Mouse (Mus musculus) embryonic facial prominence, embryonic 12.5 days (tissue): ENCODE data around the gene Stk10. TPM values are rescaled to one million over a fixed set of nuclear protein-coding genes. Genes with fewer than 3 reads are reported as not detected.

Source experiments
- ATAC-seq: fragments of 200-750 bp; cut with Nextera tagmentation; 2 replicates; pipeline ENCODE4 v1.8.0; 2017; ENCODE audit not compliant: insufficient number of reproducible peaks, insufficient read depth, low FRiP score, low TSS enrichment
- H3K27ac ChIP-seq: fragments of 300-500 bp; sonication (generic); 2 replicates; pipeline ENCODE4 v1.5.1; 2016; ENCODE audit warnings: mild to moderate bottlenecking
- H3K27me3 ChIP-seq: fragments of 300-500 bp; sonication (generic); 2 replicates; pipeline ENCODE4 v1.6.1; 2016; ENCODE audit warnings: mild to moderate bottlenecking, moderate library complexity
- H3K36me3 ChIP-seq: fragments of 300-500 bp; sonication (generic); 2 replicates; pipeline ENCODE4 v1.6.1; 2016; ENCODE audit warnings: mild to moderate bottlenecking
- H3K4me1 ChIP-seq: fragments of 300-500 bp; sonication (generic); 2 replicates; pipeline ENCODE4 v1.6.1; 2016
- H3K4me2 ChIP-seq: fragments of 300-500 bp; sonication (generic); replicated peaks from 2 replicates; pipeline ENCODE4 v1.6.1; 2016; ENCODE audit warnings: mild to moderate bottlenecking, moderate library complexity
- H3K4me3 ChIP-seq: fragments of 300-500 bp; sonication (generic); 2 replicates; pipeline ENCODE4 v1.5.1; 2016; ENCODE audit warnings: mild to moderate bottlenecking
- H3K9ac ChIP-seq: fragments of 300-500 bp; sonication (generic); 2 replicates; pipeline ENCODE4 v1.6.1; 2016; ENCODE audit warnings: mild to moderate bottlenecking, moderate library complexity
- H3K9me3 ChIP-seq: fragments of 300-500 bp; sonication (generic); 2 replicates; pipeline ENCODE4 v1.6.1; 2016; ENCODE audit warnings: mild to moderate bottlenecking, moderate library complexity
- WGBS: fragments of 180-500 bp; shearing (Covaris S2); methylation state at CpG from one replicate; pipeline ENCODE4 v1.1.7; 2016; 5-methylcytosine and 5-hydroxymethylcytosine counted together
- polyA plus RNA-seq: library from polyadenylated mRNA; unstranded; fragments of >200 nt; fragmentation: Nextera tagmentation; extraction: Ambion mirVana; gene quantifications from 2 replicates; pipeline ENCODE4 v1.2.1, GENCODE M21; 2016

The Stk10 gene
- polyA plus RNA-seq, 1 experiment from 2014 or later: 3.2 TPM

DNA sequence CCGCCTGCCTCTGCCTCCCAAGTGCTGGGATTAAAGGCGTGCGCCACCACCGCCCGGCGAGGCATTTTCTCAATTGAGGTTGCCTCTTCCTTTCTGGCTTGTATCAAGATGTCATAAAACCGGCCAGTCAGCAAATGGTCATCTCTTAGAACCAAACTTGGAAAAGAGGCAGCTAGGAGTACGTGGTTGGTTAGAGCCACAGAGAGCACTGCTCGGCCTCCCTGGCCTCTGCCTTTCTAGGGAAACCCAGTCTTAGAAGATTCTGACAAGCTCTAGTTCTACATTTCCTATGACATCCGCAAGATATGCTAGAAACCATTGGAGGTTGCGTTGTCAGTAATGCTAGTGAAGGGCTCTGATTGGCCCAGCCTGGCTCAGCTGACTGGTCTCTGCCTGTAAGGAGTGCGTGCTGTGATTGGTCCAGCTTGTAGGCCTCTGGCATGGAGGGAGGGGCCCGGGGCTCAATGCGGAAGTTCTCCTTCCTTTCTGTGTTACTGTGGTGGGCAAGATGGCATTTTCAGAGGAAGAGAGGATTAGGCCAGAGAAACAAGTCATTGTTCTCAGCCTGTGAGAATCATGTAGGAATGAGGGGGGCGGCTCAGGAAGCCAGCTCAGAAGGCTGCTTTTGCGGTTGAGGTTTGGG lies 47.3 kb downstream of the Stk10 start:
- no peaks in the 10 kb centered on the region for H3K27me3 ChIP-seq
- no peaks in the 10 kb centered on the region for H3K9me3 ChIP-seq
- H3K4me2 ChIP-seq: no peak overlapping the region
- 72% methylated on average over 16 of the region's 16 CpGs for WGBS
- no peak overlapping the region for H3K27ac ChIP-seq
- H3K36me3 ChIP-seq: no peaks in the 10 kb centered on the region
- H3K4me3 ChIP-seq: no peak overlapping the region
- H3K9ac ChIP-seq: no peak overlapping the region
- 0 out of 2 replicates have a peak, but pooled peaks have one; percentile 54 for ATAC-seq
- peaks cover 8% of the 10 kb centered on the region; the same call in 1 of the 2 replicates for H3K4me1 ChIP-seq

DNA sequence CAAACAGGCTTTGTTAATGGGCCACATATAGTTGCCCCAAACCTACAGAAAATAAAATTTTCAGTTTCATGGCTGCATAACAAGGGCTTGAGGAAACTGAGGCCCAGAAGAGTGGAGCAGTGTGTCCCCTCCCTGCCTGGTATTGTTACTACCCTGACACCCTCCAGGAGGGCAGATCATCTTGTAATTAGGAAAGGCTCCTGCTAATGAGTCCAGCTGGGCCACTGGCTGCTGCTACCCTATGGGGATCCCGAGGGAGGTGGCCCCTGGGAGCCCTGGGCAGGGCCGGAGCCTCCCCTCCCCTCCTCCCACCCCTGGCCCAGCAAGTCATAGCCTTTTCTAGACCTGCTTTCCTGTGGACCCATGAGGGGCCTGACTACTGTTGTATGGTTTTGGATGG lies 47.9 kb downstream of the Stk10 start:
- no peaks in the 10 kb centered on the region for H3K9me3 ChIP-seq
- H3K36me3 ChIP-seq: no peaks in the 10 kb centered on the region
- H3K4me1 ChIP-seq: peaks cover 7% of the 10 kb centered on the region; the same call in 1 of the 2 replicates
- no peaks in the 10 kb centered on the region for H3K27me3 ChIP-seq
- H3K4me2 ChIP-seq: no peak overlapping the region
- no peak overlapping the region for H3K4me3 ChIP-seq
- no peak for ATAC-seq
- WGBS: 34% methylated on average over 2 of the region's 2 CpGs
- no peak overlapping the region for H3K27ac ChIP-seq
- no peak overlapping the region for H3K9ac ChIP-seq

DNA sequence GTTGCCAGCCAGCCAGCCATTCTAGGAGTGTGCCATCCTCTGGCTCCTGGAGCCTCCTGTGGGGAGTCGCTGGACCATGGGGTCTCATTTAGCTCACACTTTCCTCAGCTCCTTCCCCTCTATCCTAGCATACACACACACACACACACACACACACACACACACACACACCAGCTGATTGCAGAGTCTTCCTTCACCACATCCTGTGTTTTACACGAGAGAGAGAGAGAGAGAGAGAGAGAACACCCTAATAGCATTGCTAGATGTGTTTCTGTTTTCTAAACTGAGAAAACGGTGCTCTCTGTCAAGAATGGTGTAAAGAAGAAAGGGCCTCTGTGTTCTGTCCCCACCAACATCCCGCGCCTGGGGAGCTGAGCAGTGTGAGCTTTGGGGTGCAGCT lies 49.7 kb downstream of the Stk10 start:
- Histone ChIP-seq H3K4me2 (no peak overlapping the region), H3K4me1 (peaks cover 3% of the 10 kb centered on the region), H3K27ac (no peak overlapping the region), H3K9me3 (no peaks in the 10 kb centered on the region), H3K4me3 (no peak overlapping the region), H3K27me3 (no peaks in the 10 kb centered on the region), H3K36me3 (no peaks in the 10 kb centered on the region), H3K9ac (no peak overlapping the region)
- ATAC-seq: no peak
- 49% methylated on average over 5 of the region's 5 CpGs for WGBS

DNA sequence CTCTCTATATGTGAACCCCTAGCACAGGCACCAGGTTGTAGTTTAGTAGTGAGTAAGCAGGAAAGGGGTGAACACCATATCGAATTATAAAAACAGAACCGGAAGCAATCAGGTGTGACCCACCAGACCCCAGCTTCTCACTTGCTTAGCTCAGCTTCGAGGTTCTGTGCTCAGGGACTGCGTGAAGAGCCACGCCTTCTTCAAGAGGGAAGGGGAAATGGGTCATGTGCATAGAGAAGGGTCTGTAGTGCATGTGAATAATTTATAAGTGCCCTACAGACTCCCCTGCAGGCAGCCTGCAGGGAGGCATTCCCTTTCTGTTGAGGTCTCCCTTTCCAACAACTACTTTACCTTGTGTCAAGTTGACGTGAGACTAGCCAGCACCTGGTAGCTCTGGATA lies 52.9 kb downstream of the Stk10 start:
- Histone ChIP-seq H3K27ac (no peak overlapping the region), H3K4me3 (no peak overlapping the region), H3K4me2 (no peak overlapping the region), H3K4me1 (peaks cover 6% of the 10 kb centered on the region), H3K9ac (no peak overlapping the region), H3K36me3 (no peaks in the 10 kb centered on the region), H3K9me3 (no peaks in the 10 kb centered on the region), H3K27me3 (no peaks in the 10 kb centered on the region)
- 70% methylated on average over 6 of the region's 6 CpGs for WGBS
- ATAC-seq: no peak

DNA sequence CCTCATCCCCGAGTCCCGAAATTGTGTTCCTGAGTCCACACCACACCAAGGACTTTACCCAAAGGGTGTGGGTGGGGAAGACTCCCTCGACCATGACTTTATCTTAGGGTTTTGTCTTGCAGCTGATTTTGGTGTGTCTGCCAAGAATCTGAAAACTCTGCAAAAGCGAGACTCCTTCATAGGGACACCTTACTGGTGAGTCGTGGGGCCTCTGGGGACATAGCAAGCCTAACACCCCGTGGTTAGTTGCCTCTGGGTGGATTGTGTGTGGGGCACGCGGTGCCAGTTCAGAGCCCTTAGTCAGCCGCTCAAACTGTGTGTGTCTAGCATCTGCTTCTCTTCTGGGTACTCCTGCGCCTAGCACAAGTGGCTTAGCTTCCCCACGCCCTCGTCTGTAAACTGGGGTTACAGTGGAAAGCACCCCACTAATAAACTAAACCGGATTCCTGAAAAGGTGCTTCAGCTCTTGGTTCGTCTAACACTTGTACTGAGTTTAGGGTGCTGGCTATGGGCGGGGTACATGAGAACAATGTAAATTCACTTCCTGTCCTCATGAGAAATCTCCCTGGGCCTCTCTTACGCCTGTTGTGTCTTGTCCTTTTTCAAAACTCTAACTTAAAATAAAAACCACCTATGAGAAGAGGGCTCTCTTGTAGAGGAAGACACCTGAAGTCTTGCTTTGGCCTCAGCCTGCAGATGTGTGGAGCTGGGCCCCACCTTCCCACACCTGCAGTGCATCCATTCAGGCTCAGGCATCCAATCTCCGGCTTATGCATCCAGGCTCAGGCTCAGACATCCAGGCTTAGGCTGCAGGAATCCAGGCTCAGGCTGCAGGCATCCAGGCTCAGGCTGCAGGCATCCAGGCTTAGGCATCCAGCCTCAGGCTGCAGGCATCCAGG lies 54.3 kb downstream of the Stk10 start:
- H3K36me3 ChIP-seq: no peaks in the 10 kb centered on the region
- no peak overlapping the region for H3K4me3 ChIP-seq
- WGBS: 63% methylated on average over 17 of the region's 17 CpGs
- peak; percentile 30 for ATAC-seq
- H3K27ac ChIP-seq: peak overlapping the region; percentile 65; the same call in 1 of the 2 replicates
- H3K27me3 ChIP-seq: no peaks in the 10 kb centered on the region
- H3K4me1 ChIP-seq: peaks cover 6% of the 10 kb centered on the region
- H3K4me2 ChIP-seq: no peak overlapping the region
- H3K9ac ChIP-seq: 0 out of 2 replicates have a peak overlapping the region, but pooled peaks have one; percentile 30
- no peaks in the 10 kb centered on the region for H3K9me3 ChIP-seq

DNA sequence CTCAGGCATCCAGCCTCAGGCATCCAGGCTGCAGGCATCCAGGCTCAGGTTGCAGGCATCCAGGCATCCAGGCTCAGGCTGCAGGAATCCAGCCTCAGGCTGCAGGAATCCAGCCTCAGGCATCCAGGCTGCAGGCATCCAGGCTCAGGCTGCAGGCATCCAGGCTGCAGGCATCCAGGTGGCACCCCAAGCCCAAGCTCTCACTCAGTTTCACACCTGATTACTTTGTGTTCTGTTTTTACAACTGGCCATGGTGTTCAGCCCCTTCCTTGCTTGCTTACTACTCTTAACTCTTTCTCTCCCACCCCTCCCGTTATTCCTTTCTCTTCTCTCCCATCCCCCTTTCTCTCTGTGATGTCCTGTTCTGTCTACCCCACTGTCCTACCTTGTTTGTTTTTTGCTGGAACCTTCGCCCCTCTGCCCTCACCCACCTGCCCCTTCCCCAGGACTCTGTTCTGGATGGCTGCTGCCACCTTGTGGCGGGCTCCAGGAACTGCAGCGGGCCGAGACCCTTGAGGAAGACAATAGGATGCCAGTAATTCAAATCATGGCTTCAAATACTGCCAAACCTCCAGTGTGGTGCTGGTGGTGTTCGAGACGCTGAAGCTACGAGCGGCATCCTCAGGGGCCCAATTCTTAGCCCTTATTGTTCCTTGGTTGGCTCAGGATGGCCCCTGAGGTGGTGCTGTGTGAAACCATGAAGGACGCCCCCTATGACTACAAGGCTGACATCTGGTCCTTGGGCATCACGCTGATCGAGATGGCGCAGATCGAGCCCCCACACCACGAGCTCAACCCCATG lies 55.2 kb downstream of the Stk10 start:
- 0 out of 2 replicates have a peak overlapping the region, but pooled peaks have one; percentile 30 for H3K9ac ChIP-seq
- H3K27me3 ChIP-seq: no peaks in the 10 kb centered on the region
- H3K4me3 ChIP-seq: no peak overlapping the region
- peak overlapping the region; percentile 65; the same call in 1 of the 2 replicates for H3K27ac ChIP-seq
- H3K4me1 ChIP-seq: peaks cover 6% of the 10 kb centered on the region
- no peaks in the 10 kb centered on the region for H3K36me3 ChIP-seq
- 31% methylated on average over 15 of the region's 15 CpGs for WGBS
- H3K9me3 ChIP-seq: no peaks in the 10 kb centered on the region
- peak; percentile 43 for ATAC-seq
- H3K4me2 ChIP-seq: no peak overlapping the region

DNA sequence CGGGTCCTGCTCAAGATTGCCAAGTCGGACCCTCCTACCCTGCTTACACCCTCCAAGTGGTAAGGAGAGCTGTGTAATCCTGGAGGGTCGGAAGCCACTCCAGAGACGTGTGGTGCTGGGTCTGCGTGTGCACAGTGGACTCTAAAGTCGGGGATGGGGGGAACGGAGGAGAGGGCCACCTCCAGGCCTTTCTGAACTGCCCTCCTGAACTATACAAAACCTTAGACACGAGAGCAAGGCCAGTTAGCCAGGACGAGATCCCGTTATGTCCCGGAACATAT lies 55.7 kb downstream of the Stk10 start:
- H3K27ac ChIP-seq: no peak overlapping the region

DNA sequence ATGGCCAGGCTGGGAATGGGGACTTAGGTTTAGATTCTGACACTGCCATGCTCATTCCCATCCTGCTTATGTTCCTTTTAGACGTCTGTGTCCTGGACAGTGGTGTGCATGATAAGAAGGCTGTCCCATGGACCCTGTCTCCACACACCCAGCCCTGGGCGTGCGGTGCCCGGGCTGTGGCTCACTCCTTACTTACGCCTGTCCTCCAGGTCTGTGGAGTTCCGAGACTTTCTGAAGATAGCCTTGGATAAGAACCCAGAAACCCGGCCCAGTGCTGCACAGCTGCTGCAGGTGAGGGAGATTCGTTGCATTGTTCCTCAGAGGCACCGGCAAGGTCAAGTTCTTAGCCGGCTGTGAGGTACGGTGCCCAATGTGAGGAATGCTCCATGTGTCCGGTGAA lies 56.1 kb downstream of the Stk10 start:
- Histone ChIP-seq H3K4me2 (no peak overlapping the region), H3K27me3 (no peaks in the 10 kb centered on the region), H3K4me3 (no peak overlapping the region), H3K27ac (no peak overlapping the region), H3K36me3 (no peaks in the 10 kb centered on the region), H3K4me1 (peaks cover 6% of the 10 kb centered on the region), H3K9ac (no peak overlapping the region), H3K9me3 (no peaks in the 10 kb centered on the region)
- no peak for ATAC-seq
- WGBS: 86% methylated on average over 12 of the region's 12 CpGs

More for the DNA sequence above, 55.7 kb downstream of the Stk10 start:
- H3K4me1 ChIP-seq: peaks cover 6% of the 10 kb centered on the region
- no peak overlapping the region for H3K4me3 ChIP-seq
- H3K4me2 ChIP-seq: no peak overlapping the region
- no peaks in the 10 kb centered on the region for H3K9me3 ChIP-seq
- H3K36me3 ChIP-seq: no peaks in the 10 kb centered on the region
- ATAC-seq: no peak
- no peaks in the 10 kb centered on the region for H3K27me3 ChIP-seq
- WGBS: 76% methylated on average over 11 of the region's 11 CpGs
- H3K9ac ChIP-seq: no peak overlapping the region

DNA sequence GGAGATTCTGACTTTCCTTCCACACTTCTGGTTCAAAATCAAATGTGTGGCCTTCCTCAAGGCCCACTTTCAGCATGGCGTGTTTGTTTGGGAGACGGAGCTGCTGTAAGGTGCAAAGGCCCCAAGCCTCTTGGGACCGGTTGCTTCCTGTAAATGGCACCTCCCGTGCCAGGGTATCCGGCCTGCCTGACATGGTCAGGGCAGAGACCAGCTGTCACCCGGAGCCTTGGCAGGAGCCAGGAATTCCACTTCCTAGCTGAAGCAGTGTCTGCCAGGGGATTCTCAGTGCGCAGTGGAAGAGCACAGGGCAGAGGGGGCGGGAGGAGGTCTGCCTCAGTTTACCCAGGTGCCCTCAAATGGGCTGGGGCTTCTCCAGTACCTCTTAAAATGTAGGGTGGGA lies 56.7 kb downstream of the Stk10 start:
- no peak overlapping the region for H3K4me2 ChIP-seq
- no peaks in the 10 kb centered on the region for H3K36me3 ChIP-seq
- peaks cover 6% of the 10 kb centered on the region for H3K4me1 ChIP-seq
- no peaks in the 10 kb centered on the region for H3K27me3 ChIP-seq
- 90% methylated on average over 8 of the region's 8 CpGs for WGBS
- H3K4me3 ChIP-seq: no peak overlapping the region
- H3K9me3 ChIP-seq: no peaks in the 10 kb centered on the region
- no peak overlapping the region for H3K9ac ChIP-seq
- no peak for ATAC-seq
- H3K27ac ChIP-seq: no peak overlapping the region

DNA sequence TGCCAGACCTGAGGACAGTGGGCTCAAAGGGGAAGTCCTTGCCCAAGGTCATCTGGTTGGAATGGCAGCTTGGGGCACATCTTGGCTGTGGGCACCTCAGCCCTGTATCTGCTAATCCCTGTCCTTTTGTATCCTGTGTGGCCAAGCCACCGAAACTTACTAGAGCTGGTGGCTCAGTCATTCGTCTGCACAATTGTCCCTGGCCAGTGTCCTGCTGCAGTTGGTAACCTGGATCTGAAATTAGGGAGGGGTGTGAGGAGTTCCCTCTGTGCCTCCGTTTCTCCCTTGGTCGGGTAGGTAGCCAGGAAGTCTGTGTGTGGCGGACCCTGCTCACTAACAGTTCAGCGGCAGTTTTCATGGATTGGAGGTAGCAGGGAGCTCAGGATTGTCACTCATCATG lies 57.1 kb downstream of the Stk10 start:
- Histone ChIP-seq H3K27ac (no peak overlapping the region), H3K9ac (no peak overlapping the region), H3K36me3 (no peaks in the 10 kb centered on the region), H3K9me3 (no peaks in the 10 kb centered on the region), H3K4me3 (no peak overlapping the region), H3K4me2 (no peak overlapping the region), H3K4me1 (peaks cover 6% of the 10 kb centered on the region), H3K27me3 (no peaks in the 10 kb centered on the region)
- ATAC-seq: no peak
- WGBS: 83% methylated on average over 6 of the region's 6 CpGs

DNA sequence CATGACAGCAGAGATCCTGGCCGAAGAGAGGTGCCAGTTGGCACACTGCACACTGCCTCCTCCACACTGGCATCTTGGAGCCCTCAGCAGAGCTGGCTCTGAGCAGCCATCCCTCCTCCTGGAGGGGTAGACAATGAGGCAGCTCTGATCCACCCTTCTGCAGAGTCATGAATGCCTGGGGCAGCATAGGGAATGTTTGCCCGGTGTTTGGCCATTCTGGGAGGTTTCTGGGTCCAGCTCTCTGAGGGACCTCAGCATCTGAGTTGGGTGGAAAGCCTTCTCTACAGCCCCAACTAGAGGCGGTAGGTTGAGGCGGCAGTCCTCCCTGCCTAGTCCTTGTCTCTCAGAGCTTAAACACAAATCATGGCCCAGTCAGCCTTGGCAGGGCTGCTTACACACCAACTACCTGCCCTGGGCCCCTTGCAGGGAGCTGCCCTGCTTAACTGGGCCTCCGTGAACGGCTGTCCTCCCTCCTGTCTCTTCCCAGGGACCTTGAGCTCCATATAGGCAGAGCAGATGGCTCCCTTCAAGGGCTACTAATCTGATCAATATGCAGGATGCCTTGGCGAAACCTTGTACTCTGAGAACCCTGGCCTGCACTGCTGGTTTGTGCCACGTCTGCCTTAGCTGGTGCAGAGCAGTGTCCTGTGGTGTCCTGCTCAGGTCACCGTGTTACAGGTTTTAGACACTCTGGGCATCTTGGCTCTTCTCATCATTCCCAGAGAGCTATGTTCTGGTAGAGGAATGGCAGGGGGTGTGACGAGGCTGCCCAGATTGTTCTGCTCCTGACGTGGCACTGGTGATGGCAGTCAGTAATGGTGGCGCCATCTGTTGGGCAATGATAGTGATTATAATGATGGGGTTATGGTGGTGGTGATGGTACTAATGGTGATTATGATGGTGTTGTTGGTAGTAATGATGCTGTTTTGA lies 59.1 kb downstream of the Stk10 start:
- H3K9ac ChIP-seq: no peak overlapping the region
- H3K9me3 ChIP-seq: no peaks in the 10 kb centered on the region
- H3K27ac ChIP-seq: no peak overlapping the region
- no peaks in the 10 kb centered on the region for H3K36me3 ChIP-seq
- no peak overlapping the region for H3K4me2 ChIP-seq
- no peaks in the 10 kb centered on the region for H3K27me3 ChIP-seq
- peaks cover 6% of the 10 kb centered on the region for H3K4me1 ChIP-seq
- 69% methylated on average over 12 of the region's 12 CpGs for WGBS
- no peak for ATAC-seq
- H3K4me3 ChIP-seq: no peak overlapping the region
